Mouse (Mus musculus) liver, embryonic 11.5 days (tissue): ENCODE measurements around the gene Zfp738. TPM values are rescaled to one million over a fixed set of nuclear protein-coding genes. Genes with fewer than 3 reads are reported as not detected.
"Not testable (repeated sequence)": the region's sequence is repeated elsewhere in the genome, so short reads cannot be mapped to it uniquely, and the experiment has no call there.

ENCODE experiments used
- ATAC-seq: fragments of 200-750 bp; cut with Nextera tagmentation; replicated peaks from 2 replicates; pipeline ENCODE4 v1.8.0; 2017; ENCODE audit warnings: moderate number of reproducible peaks, mild to moderate bottlenecking, moderate TSS enrichment, moderate library complexity; ENCODE audit not compliant: low FRiP score
- DNase-seq: peaks from one replicate; pipeline ENCODE4 v3.0.0-alpha.2; 2017; ENCODE audit warnings: low spot score
- H3K27ac ChIP-seq: fragments of 300-500 bp; sonication (generic); 2 replicates; pipeline ENCODE4 v1.5.1; 2014; ENCODE audit warnings: mild to moderate bottlenecking, low read depth, low read length, control low read depth
- H3K27me3 ChIP-seq: fragments of 300-500 bp; sonication (generic); replicated peaks from 2 replicates; pipeline ENCODE4 v1.6.1; 2014; ENCODE audit warnings: low read length, mixed read lengths; ENCODE audit not compliant: control insufficient read depth, insufficient read depth
- H3K36me3 ChIP-seq: fragments of 300-500 bp; sonication (generic); 2 replicates; pipeline ENCODE4 v1.6.1; 2014; ENCODE audit warnings: mild to moderate bottlenecking, low read length, moderate library complexity, mixed read lengths; ENCODE audit not compliant: control insufficient read depth, insufficient read depth
- H3K4me1 ChIP-seq: fragments of 300-500 bp; sonication (generic); replicated peaks from 2 replicates; pipeline ENCODE4 v1.6.1; 2014; ENCODE audit warnings: low read length, mixed read lengths; ENCODE audit not compliant: control insufficient read depth, insufficient read depth
- H3K4me2 ChIP-seq: fragments of 300-500 bp; sonication (generic); 2 replicates; pipeline ENCODE4 v1.6.1; 2014; ENCODE audit warnings: mild to moderate bottlenecking, control low read depth, moderate library complexity
- H3K4me3 ChIP-seq: fragments of 300-500 bp; sonication (generic); 2 replicates; pipeline ENCODE4 v1.5.1; 2014; ENCODE audit warnings: low read depth, low read length, control low read depth
- H3K9ac ChIP-seq: fragments of 300-500 bp; sonication (generic); 2 replicates; pipeline ENCODE4 v1.6.1; 2014; ENCODE audit warnings: low read depth, low read length, control low read depth
- H3K9me3 ChIP-seq: fragments of 300-500 bp; sonication (generic); 2 replicates; pipeline ENCODE4 v1.6.1; 2016; ENCODE audit warnings: low read length, inconsistent platforms, mixed read lengths; ENCODE audit not compliant: control insufficient read depth
- WGBS: fragments of 180-500 bp; shearing (Covaris S2); extraction: QIAGEN DNeasy Blood & Tissue Kit; methylation state at CpG from one replicate; pipeline ENCODE4 v1.1.7; 2014; 5-methylcytosine and 5-hydroxymethylcytosine counted together
- polyA plus RNA-seq: library from polyadenylated mRNA; unstranded; fragments of >200 nt; fragmentation: Nextera tagmentation; extraction: Ambion mirVana; gene quantifications from 2 replicates; pipeline ENCODE4 v1.2.1, GENCODE M21; 2014

Zfp738 gene
- 7.0 and 7.3 TPM in 2 replicates for polyA plus RNA-seq

- 83% methylated on average over 4 of the region's 4 CpGs for WGBS
- Histone ChIP-seq H3K9ac (no peak within 1 kb of the TSS), H3K9me3 (no peaks in the 10 kb centered on the region), H3K27me3 (no peaks in the 10 kb centered on the region), H3K4me3 (no peak within 1 kb of the TSS), H3K4me2 (no peak within 1 kb of the TSS), H3K4me1 (no peaks in the 10 kb centered on the region), H3K27ac (no peak within 1 kb of the TSS), H3K36me3 (no peaks in the 10 kb centered on the region)
- no peak for ATAC-seq
- no peak for DNase-seq
Observed at GRCm38 (mm10) chr13:67686971-67687370, at the start of gene Zfp738. Zfp738 (minus strand) TSS chr13:67687071.

GRCm38 (mm10) chr13:67734391-67734790 is 47.5 kb upstream of the Zfp738 start:
- H3K9ac ChIP-seq, H3K4me2 ChIP-seq, H3K4me3 ChIP-seq, H3K27me3 ChIP-seq, H3K36me3 ChIP-seq, DNase-seq, ATAC-seq, H3K4me1 ChIP-seq, H3K27ac ChIP-seq, H3K9me3 ChIP-seq: not testable (repeated sequence)
- WGBS: 89% methylated on average over 9 of the region's 9 CpGs

GRCm38 (mm10) chr13:67729441-67729840 is 42.6 kb upstream of the Zfp738 start:
- WGBS: 48% methylated on average over 4 of the region's 4 CpGs
- Histone ChIP-seq H3K4me2 (peak overlapping the region; percentile 65), H3K4me3 (peak overlapping the region; percentile 53)
- not testable (repeated sequence) for DNase-seq, H3K36me3 ChIP-seq, H3K27ac ChIP-seq, H3K4me1 ChIP-seq, H3K9me3 ChIP-seq, H3K27me3 ChIP-seq, H3K9ac ChIP-seq
- peak; percentile 70 for ATAC-seq

GRCm38 (mm10) chr13:67728641-67729318 is 41.9 kb upstream of the Zfp738 start, which contains the start of gene Zfp65:
Zfp65 (minus strand) TSS chr13:67729173.
- Histone ChIP-seq H3K4me2 (peak within 1 kb of the TSS; percentile 65), H3K27ac (no peak within 1 kb of the TSS), H3K4me3 (peak within 1 kb of the TSS; percentile 53), H3K27me3 (no peaks in the 10 kb centered on the region), H3K9ac (peak within 1 kb of the TSS; percentile 63), H3K4me1 (no peaks in the 10 kb centered on the region), H3K9me3 (no peaks in the 10 kb centered on the region), H3K36me3 (no peaks in the 10 kb centered on the region)
- peak; percentile 50 for ATAC-seq
- WGBS: 11% methylated on average over 16 of the region's 21 CpGs
- peak; percentile 40 for DNase-seq

- Histone ChIP-seq H3K4me3 (peak overlapping the region; percentile 53; the same call in 1 of the 2 replicates), H3K27ac (no peak overlapping the region), H3K9me3 (no peaks in the 10 kb centered on the region), H3K36me3 (no peaks in the 10 kb centered on the region), H3K4me2 (peak overlapping the region; percentile 65), H3K4me1 (no peaks in the 10 kb centered on the region; the same call in 1 of the 2 replicates), H3K9ac (no peak overlapping the region), H3K27me3 (no peaks in the 10 kb centered on the region)
- DNase-seq (no peak), ATAC-seq (no peak)
- 75% methylated on average over 1 of the region's 1 CpGs for WGBS
Observed at GRCm38 (mm10) chr13:67728106-67728505, 41.2 kb upstream of the Zfp738 start.

- H3K4me2 ChIP-seq, H3K9ac ChIP-seq, H3K27me3 ChIP-seq, H3K9me3 ChIP-seq, H3K4me3 ChIP-seq, H3K36me3 ChIP-seq, ATAC-seq, DNase-seq, H3K27ac ChIP-seq, H3K4me1 ChIP-seq: not testable (repeated sequence)
- WGBS: 90% methylated on average over 2 of the region's 2 CpGs
Observed at GRCm38 (mm10) chr13:67725331-67725730, 38.5 kb upstream of the Zfp738 start.

- Histone ChIP-seq H3K4me3 (peak overlapping the region; percentile 67), H3K4me1 (no peaks in the 10 kb centered on the region; the same call in 1 of the 2 replicates), H3K27me3 (no peaks in the 10 kb centered on the region), H3K27ac (no peak overlapping the region), H3K9me3 (no peaks in the 10 kb centered on the region), H3K36me3 (no peaks in the 10 kb centered on the region), H3K4me2 (peak overlapping the region; percentile 68), H3K9ac (peak overlapping the region; percentile 65)
- WGBS: under 1% methylated on average over 17 of the region's 17 CpGs
- ATAC-seq: peak; percentile 94
- peak; percentile 85 for DNase-seq
Observed at GRCm38 (mm10) chr13:67723848-67724479, 37.1 kb upstream of the Zfp738 start.

- not testable (repeated sequence) for H3K27me3 ChIP-seq, H3K27ac ChIP-seq, DNase-seq, H3K9me3 ChIP-seq, H3K9ac ChIP-seq, H3K4me1 ChIP-seq, H3K36me3 ChIP-seq
- H3K4me3 ChIP-seq: peak overlapping the region; percentile 71
- WGBS: 79% methylated on average over 2 of the region's 2 CpGs
- 0 out of 2 replicates have a peak, but pooled peaks have one; percentile 6 for ATAC-seq
- peak overlapping the region; percentile 71 for H3K4me2 ChIP-seq
Observed at GRCm38 (mm10) chr13:67683841-67684240, 3.0 kb downstream of the Zfp738 start.
